Mouse (Mus musculus) midbrain, embryonic 13.5 days (tissue): ENCODE results near the gene Grm8. TPM values are rescaled to one million over a fixed set of nuclear protein-coding genes. Genes with fewer than 3 reads are reported as not detected.

Experiments used
- ATAC-seq: fragments of 200-750 bp; cut with Nextera tagmentation; 2 replicates; pipeline ENCODE4 v1.8.0; 2017; ENCODE audit warnings: mild to moderate bottlenecking, moderate TSS enrichment, moderate library complexity
- H3K27ac ChIP-seq: fragments of 300-500 bp; sonication (generic); 2 replicates; pipeline ENCODE4 v1.5.1; 2015; ENCODE audit warnings: inconsistent platforms, mild to moderate bottlenecking, moderate library complexity
- H3K27me3 ChIP-seq: fragments of 300-500 bp; sonication (generic); 2 replicates; pipeline ENCODE4 v1.6.1; 2015; ENCODE audit warnings: mild to moderate bottlenecking, inconsistent platforms
- H3K36me3 ChIP-seq: fragments of 300-500 bp; sonication (generic); 2 replicates; pipeline ENCODE4 v1.6.1; 2015; ENCODE audit warnings: mild to moderate bottlenecking, inconsistent platforms
- H3K4me1 ChIP-seq: fragments of 300-500 bp; sonication (generic); replicated peaks from 2 replicates; pipeline ENCODE4 v1.6.1; 2015; ENCODE audit warnings: inconsistent platforms
- H3K4me2 ChIP-seq: fragments of 300-500 bp; sonication (generic); replicated peaks from 2 replicates; pipeline ENCODE4 v1.6.1; 2015; ENCODE audit warnings: moderate library complexity, mild to moderate bottlenecking, inconsistent platforms
- H3K4me3 ChIP-seq: fragments of 300-500 bp; sonication (generic); replicated peaks from 2 replicates; pipeline ENCODE4 v1.5.1; 2015; ENCODE audit warnings: mild to moderate bottlenecking, inconsistent platforms
- H3K9ac ChIP-seq: fragments of 300-500 bp; sonication (generic); replicated peaks from 2 replicates; pipeline ENCODE4 v1.6.1; 2015; ENCODE audit warnings: mild to moderate bottlenecking, inconsistent platforms
- H3K9me3 ChIP-seq: fragments of 300-500 bp; sonication (generic); 2 replicates; pipeline ENCODE4 v1.6.1; 2016; ENCODE audit warnings: mild to moderate bottlenecking, inconsistent platforms
- WGBS: fragments of 180-500 bp; shearing (Covaris S2); methylation state at CpG from one replicate; pipeline ENCODE4 v1.1.7; 2015; 5-methylcytosine and 5-hydroxymethylcytosine counted together
- polyA plus RNA-seq: library from polyadenylated mRNA; unstranded; fragments of >200 nt; fragmentation: Nextera tagmentation; extraction: Ambion mirVana; gene quantifications from 2 replicates; pipeline ENCODE4 v1.2.1, GENCODE M21; 2015

The Grm8 gene
- polyA plus RNA-seq, 1 experiment from 2014 or later, result 7.1 TPM

DNA sequence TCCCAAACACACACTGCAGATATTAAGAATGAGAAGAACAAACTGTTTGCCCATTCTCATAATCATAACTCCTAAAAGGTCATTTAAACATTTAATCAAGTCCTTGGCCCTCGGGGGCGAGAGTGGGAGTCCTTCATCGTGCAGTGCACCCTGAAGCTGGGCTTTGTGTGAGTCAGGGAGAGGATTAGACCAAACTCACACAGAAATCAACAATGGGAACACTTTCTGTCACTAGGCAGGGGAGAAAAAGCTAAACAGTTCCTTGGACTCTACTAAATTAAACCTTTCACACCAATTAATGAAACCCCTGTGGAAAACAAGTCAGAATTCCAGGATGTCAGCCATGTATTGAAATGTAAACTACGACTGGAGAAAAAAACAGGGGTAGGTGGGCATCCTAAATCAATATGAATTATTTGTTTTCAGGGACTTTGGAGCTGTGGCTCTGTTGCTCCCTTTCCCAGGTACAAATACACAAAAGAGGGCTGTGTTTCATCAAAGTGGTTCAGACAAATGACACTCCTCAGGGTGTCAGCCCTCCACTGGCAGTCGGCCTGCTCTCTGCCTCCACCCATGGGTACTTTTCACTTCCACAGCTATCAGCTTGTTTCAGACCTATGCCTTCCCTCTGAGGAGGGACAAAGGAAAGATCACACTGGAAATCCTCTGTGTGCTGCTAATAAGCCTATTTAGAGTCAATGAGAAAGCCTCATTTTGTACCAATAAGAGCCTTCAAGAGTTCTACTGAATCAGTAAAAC, 389.1 kb downstream of the Grm8 start:
- Histone ChIP-seq H3K9ac (no peak overlapping the region), H3K4me3 (no peak overlapping the region), H3K4me2 (no peak overlapping the region), H3K36me3 (no peaks in the 10 kb centered on the region), H3K9me3 (no peaks in the 10 kb centered on the region), H3K4me1 (peaks cover 14% of the 10 kb centered on the region), H3K27me3 (no peaks in the 10 kb centered on the region), H3K27ac (peak overlapping the region; percentile 20; the same call in 1 of the 2 replicates)
- peak; percentile 78 for ATAC-seq
- WGBS, result 6% methylated on average over 5 of the region's 5 CpGs

GRCm38 (mm10) chr6:27689382-27689781, 445.6 kb downstream of the Grm8 start:
- ATAC-seq, result no peak
- no peak overlapping the region for H3K4me3 ChIP-seq
- WGBS, result 82% methylated on average over 3 of the region's 3 CpGs
- no peak overlapping the region for H3K9ac ChIP-seq
- H3K4me1 ChIP-seq, result no peaks in the 10 kb centered on the region
- H3K36me3 ChIP-seq, result no peaks in the 10 kb centered on the region
- no peak overlapping the region for H3K4me2 ChIP-seq
- H3K27me3 ChIP-seq, result no peaks in the 10 kb centered on the region
- H3K27ac ChIP-seq, result no peak overlapping the region
- no peaks in the 10 kb centered on the region for H3K9me3 ChIP-seq

DNA sequence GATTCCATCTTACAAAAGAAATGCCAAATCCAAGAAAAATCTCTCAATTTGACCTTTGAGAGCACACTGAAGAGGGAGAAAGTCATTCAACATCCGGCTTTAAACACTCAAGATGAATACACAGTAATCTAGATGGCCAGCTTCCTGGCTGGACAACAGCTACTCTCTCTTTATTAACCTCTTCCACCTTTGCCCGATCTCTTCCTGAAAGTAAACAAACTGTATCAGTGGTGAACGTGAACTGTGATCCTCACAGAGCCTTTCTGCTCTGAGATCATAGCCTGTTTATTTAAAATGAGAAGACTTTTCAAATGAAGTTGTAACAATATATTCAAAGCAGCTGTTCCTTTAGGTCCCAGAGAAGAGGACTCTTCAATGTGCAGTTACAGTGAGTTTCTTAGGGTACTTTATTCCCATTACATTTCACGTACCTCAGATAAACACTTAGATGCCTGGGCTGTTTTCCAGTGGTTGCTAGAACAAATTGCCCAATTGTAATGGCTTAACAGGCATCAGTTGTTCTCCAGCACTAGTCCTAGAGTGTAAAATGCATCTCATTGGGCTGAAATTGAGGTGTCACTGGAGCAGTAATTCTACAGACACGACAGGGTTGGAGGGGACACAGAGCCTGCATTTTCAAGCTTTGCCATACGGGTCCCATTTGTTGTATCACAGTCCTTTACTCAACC, 473.1 kb downstream of the Grm8 start:
- Histone ChIP-seq H3K36me3 (no peaks in the 10 kb centered on the region), H3K4me2 (no peak overlapping the region), H3K9me3 (no peaks in the 10 kb centered on the region), H3K4me1 (no peaks in the 10 kb centered on the region), H3K4me3 (no peak overlapping the region), H3K27ac (no peak overlapping the region), H3K9ac (no peak overlapping the region), H3K27me3 (no peaks in the 10 kb centered on the region)
- WGBS, result 78% methylated on average over 6 of the region's 6 CpGs
- ATAC-seq, result no peak

- WGBS, result 75% methylated on average over 1 of the region's 1 CpGs
- Histone ChIP-seq H3K9me3 (no peaks in the 10 kb centered on the region), H3K27me3 (no peaks in the 10 kb centered on the region), H3K27ac (no peak overlapping the region), H3K4me1 (no peaks in the 10 kb centered on the region), H3K4me2 (no peak overlapping the region), H3K36me3 (no peaks in the 10 kb centered on the region), H3K4me3 (no peak overlapping the region), H3K9ac (no peak overlapping the region)
- no peak for ATAC-seq
These were observed 477.5 kb downstream of the Grm8 start for GRCm38 (mm10) chr6:27657520-27657919.

DNA sequence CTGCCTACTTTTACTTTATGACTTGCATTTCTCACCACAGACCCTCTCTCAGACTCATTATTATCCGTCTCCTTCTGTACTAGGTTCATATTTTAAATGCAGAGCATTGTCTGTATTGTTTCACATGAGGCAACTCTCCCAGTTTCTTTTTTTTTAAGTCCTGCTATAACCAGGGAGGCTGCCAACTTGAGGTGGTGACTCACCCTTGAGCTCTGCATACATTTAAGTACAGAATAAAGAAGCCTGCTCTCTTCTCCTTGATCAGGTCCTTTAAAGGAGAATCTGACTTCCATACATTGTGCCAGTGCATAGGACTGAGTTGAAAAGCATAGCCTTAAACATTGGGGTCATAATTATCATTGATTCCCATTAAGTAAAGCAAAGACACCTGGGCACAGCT, 488.5 kb downstream of the Grm8 start:
- Histone ChIP-seq H3K36me3 (no peaks in the 10 kb centered on the region), H3K27me3 (no peaks in the 10 kb centered on the region), H3K4me2 (no peak overlapping the region), H3K9me3 (no peaks in the 10 kb centered on the region), H3K4me3 (no peak overlapping the region), H3K4me1 (no peaks in the 10 kb centered on the region), H3K27ac (no peak overlapping the region), H3K9ac (no peak overlapping the region)
- ATAC-seq, result no peak
- WGBS, result 55% methylated on average over 1 of the region's 1 CpGs

- no peak overlapping the region for H3K27ac ChIP-seq
- H3K4me2 ChIP-seq, result no peak overlapping the region
- WGBS, result 85% methylated on average over 5 of the region's 5 CpGs
- no peaks in the 10 kb centered on the region for H3K36me3 ChIP-seq
- H3K4me3 ChIP-seq, result no peak overlapping the region
- H3K27me3 ChIP-seq, result no peaks in the 10 kb centered on the region
- H3K4me1 ChIP-seq, result no peaks in the 10 kb centered on the region
- no peak for ATAC-seq
- no peaks in the 10 kb centered on the region for H3K9me3 ChIP-seq
- H3K9ac ChIP-seq, result no peak overlapping the region
These were observed 489.9 kb downstream of the Grm8 start for GRCm38 (mm10) chr6:27645054-27645453.

DNA sequence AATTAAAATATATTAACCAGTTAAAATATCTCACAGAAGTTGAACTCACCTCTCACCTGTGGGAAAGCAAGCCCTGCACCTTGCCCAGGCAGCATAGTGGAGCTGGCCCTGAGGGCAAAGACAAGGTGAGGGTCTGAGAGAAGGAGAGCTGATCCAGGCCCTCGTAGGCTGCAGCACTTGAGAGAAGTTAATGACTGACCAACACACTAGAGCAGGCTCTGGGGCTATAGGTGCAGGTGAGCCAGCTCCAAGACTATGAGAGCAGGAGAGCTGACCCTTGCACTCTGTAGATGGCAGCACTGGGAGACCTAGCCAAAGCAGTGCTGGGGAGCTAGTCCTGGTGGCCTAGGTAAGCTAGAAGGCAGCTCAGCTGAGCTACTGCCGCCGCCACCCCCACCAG, 499.1 kb downstream of the Grm8 start:
- Histone ChIP-seq H3K4me2 (no peak overlapping the region), H3K9ac (no peak overlapping the region), H3K4me1 (no peaks in the 10 kb centered on the region), H3K4me3 (no peak overlapping the region), H3K27ac (no peak overlapping the region), H3K36me3 (no peaks in the 10 kb centered on the region), H3K9me3 (no peaks in the 10 kb centered on the region), H3K27me3 (no peaks in the 10 kb centered on the region)
- no peak for ATAC-seq
- 77% methylated on average over 3 of the region's 3 CpGs for WGBS

GRCm38 (mm10) chr6:27617472-27617871, 517.5 kb downstream of the Grm8 start:
- H3K4me1 ChIP-seq, result no peaks in the 10 kb centered on the region
- H3K9me3 ChIP-seq, result no peaks in the 10 kb centered on the region
- no peak overlapping the region for H3K27ac ChIP-seq
- 42% methylated on average over 4 of the region's 4 CpGs for WGBS
- no peaks in the 10 kb centered on the region for H3K36me3 ChIP-seq
- H3K4me2 ChIP-seq, result no peak overlapping the region
- no peaks in the 10 kb centered on the region for H3K27me3 ChIP-seq
- H3K9ac ChIP-seq, result no peak overlapping the region
- ATAC-seq, result peak; percentile 62; the same call in 1 of the 2 replicates
- no peak overlapping the region for H3K4me3 ChIP-seq

DNA sequence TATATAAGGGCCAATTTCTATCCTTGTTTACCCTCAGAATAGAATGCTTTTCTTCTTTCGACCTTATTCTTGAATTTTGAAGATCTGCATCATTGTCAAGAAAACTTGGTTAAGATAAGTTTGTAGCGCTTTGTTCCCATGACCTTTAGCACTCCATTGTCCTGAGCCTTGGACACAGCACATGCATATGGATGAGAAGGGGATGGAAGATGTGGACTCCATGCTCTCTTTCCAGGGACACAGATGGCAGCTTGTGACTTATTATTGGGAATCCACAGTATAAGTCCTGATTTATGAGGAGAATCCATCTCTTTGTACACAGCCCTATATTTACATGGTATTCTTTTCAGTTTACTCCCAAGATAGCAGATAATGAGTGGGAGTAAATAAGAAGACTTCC, 554.5 kb downstream of the Grm8 start:
- no peak overlapping the region for H3K4me3 ChIP-seq
- no peaks in the 10 kb centered on the region for H3K4me1 ChIP-seq
- no peaks in the 10 kb centered on the region for H3K9me3 ChIP-seq
- H3K27ac ChIP-seq, result no peak overlapping the region
- H3K4me2 ChIP-seq, result no peak overlapping the region
- H3K36me3 ChIP-seq, result no peaks in the 10 kb centered on the region
- no peak overlapping the region for H3K9ac ChIP-seq
- 62% methylated on average over 2 of the region's 2 CpGs for WGBS
- H3K27me3 ChIP-seq, result no peaks in the 10 kb centered on the region
- ATAC-seq, result no peak

DNA sequence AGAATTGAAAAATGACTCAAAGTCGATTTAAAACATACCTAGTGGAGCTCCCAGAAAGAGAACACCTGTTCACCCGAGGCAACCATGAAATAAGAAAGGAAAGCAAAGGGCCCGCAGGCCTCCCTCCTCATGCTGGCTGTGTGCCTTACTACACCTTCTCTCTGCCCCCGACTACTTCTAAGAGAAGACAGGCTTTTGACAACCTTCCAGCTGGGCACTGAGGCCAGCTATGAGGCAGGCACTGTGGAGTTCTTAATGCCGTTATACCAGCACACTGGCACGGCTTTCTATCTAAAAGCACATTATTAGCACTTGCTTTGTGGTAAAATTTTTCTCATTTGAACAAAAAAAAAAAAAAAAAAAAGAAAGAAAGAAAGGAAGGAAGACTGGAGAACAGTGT, 589.5 kb downstream of the Grm8 start:
- no peak for ATAC-seq

DNA sequence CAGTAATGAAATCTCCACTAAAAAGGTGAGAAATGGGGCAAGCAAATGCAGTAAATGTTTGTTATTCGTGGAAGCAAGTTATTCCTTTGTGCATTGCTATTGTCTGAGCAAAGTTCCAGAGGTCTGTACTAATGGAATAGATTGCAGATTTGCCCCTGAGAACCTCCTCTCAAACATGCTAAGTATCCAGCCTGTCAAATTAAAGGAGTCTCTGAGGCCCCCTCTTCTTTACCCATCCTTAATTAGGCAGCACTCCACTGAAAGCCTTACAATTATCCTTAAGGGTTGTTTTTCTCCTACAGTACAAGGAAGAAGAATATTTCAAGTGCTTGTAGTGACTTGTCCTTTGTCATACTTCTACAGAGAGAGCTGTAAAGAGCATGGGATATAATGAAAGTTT, 617.4 kb downstream of the Grm8 start:
- no peaks in the 10 kb centered on the region for H3K9me3 ChIP-seq
- no peak overlapping the region for H3K4me3 ChIP-seq
- no peak overlapping the region for H3K4me2 ChIP-seq
- H3K9ac ChIP-seq, result no peak overlapping the region
- H3K36me3 ChIP-seq, result no peaks in the 10 kb centered on the region
- H3K4me1 ChIP-seq, result peaks cover 5% of the 10 kb centered on the region; the same call in 1 of the 2 replicates
- no peaks in the 10 kb centered on the region for H3K27me3 ChIP-seq
- H3K27ac ChIP-seq, result no peak overlapping the region
- 82% methylated on average over 1 of the region's 1 CpGs for WGBS
- ATAC-seq, result no peak

More for the DNA sequence above, 589.5 kb downstream of the Grm8 start:
- no peak overlapping the region for H3K4me3 ChIP-seq
- H3K27me3 ChIP-seq, result no peaks in the 10 kb centered on the region
- H3K9ac ChIP-seq, result no peak overlapping the region
- H3K9me3 ChIP-seq, result no peaks in the 10 kb centered on the region
- H3K36me3 ChIP-seq, result no peaks in the 10 kb centered on the region
- H3K4me1 ChIP-seq, result no peaks in the 10 kb centered on the region
- 79% methylated on average over 6 of the region's 6 CpGs for WGBS
- H3K27ac ChIP-seq, result no peak overlapping the region
- no peak overlapping the region for H3K4me2 ChIP-seq

- Histone ChIP-seq H3K27ac (no peak overlapping the region), H3K4me2 (no peak overlapping the region), H3K9me3 (no peaks in the 10 kb centered on the region), H3K4me1 (no peaks in the 10 kb centered on the region), H3K9ac (no peak overlapping the region), H3K4me3 (no peak overlapping the region), H3K36me3 (no peaks in the 10 kb centered on the region), H3K27me3 (no peaks in the 10 kb centered on the region)
- ATAC-seq, result no peak
- WGBS, result 84% methylated on average over 5 of the region's 5 CpGs
These were observed 674.0 kb downstream of the Grm8 start for GRCm38 (mm10) chr6:27460998-27461397.
